Mouse (Mus musculus): ENCODE data around the gene Afap1. TPM values are rescaled to one million over a fixed set of nuclear protein-coding genes. Genes with fewer than 3 reads are reported as not detected.

The Afap1 gene
- polyA plus RNA-seq (2014; fragmentation: Illumina TruSeq; extraction: RNeasy Lipid Tissue Mini Kit (QIAGEN cat#74804); ENCODE audit: low read depth, low replicate concordance) = 7.7 TPM

GRCm38 (mm10) chr5:35893093-35893804 lies at the start of gene Afap1:
Afap1 (plus strand) TSS chr5:35893319.

Other genes starting within 250 kb of the Afap1 start
- 92.5 TPM for gene Htra3, start 213.5 kb upstream of the Afap1 start, polyA plus RNA-seq (2014; fragmentation: Illumina TruSeq; extraction: RNeasy Lipid Tissue Mini Kit (QIAGEN cat#74804); ENCODE audit: low read depth, low replicate concordance)
- gene Sh3tc1, start 153.3 kb upstream of the Afap1 start, polyA plus RNA-seq (2014; fragmentation: Illumina TruSeq; extraction: RNeasy Lipid Tissue Mini Kit (QIAGEN cat#74804); ENCODE audit: low read depth, low replicate concordance) = 11.0 TPM
- gene Ablim2, start 135.4 kb upstream of the Afap1 start, polyA plus RNA-seq (2014; fragmentation: Illumina TruSeq; extraction: RNeasy Lipid Tissue Mini Kit (QIAGEN cat#74804); ENCODE audit: low read depth, low replicate concordance) = 30.5 TPM